Mouse (Mus musculus) neural tube, postnatal 0 days (tissue): ENCODE measurements around the gene Hacd2. TPM values are rescaled to one million over a fixed set of nuclear protein-coding genes. Genes with fewer than 3 reads are reported as not detected.

Experiments used
- polyA plus RNA-seq: library from polyadenylated mRNA; unstranded; fragments of >200 nt; fragmentation: Nextera tagmentation; extraction: Ambion mirVana; gene quantifications from 2 replicates; pipeline ENCODE4 v1.2.1, GENCODE M21; 2015

The Hacd2 gene
- 72.5 and 78.4 TPM in 2 replicates for polyA plus RNA-seq

DNA sequence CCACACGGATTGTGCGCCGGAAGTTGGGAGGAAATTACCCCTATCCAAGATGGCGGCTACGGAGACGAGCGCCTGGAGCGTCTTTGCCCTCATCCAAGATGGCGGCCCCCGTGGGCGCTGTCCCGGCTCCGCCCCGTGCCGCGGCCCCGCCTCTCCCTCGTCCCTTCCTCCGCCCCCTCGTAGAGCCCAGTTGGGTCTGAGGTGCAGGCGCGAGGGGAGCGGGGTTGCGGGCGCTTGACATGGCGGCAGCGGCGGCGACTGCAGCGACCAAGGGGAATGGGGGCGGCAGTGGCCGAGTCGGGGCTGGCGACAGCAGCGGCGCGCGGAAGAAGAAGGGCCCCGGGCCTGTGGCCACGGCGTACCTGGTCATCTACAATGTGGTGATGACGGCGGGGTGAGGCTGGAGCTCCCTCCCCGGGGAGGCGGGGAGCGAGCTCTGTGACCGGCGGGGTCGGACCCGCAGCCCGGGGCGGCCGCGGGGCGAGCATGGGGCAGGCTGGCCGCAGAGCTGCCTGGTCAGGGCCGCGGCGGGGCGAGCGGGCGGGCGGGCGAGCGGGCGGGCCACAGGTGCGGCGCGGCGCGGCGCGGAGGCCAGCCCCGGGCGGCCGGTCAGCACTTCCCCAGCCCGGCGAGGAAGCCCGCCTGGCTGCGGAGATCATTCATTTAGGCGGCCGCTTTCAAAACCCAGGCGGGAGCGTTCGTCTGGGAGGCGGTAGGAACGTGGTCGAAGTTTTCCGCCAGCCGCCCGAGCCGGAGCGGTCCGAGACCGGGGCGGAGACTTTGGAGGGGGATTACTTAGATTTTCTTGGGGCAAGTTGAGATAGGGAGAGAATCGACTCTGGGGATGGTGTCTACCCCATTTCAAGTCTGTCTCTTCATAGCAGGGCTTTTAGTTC lies at the start of gene Hacd2:
Gene Hacd2, plus strand, starts transcription at position 187 of the 896 bp plus-strand sequence.

DNA sequence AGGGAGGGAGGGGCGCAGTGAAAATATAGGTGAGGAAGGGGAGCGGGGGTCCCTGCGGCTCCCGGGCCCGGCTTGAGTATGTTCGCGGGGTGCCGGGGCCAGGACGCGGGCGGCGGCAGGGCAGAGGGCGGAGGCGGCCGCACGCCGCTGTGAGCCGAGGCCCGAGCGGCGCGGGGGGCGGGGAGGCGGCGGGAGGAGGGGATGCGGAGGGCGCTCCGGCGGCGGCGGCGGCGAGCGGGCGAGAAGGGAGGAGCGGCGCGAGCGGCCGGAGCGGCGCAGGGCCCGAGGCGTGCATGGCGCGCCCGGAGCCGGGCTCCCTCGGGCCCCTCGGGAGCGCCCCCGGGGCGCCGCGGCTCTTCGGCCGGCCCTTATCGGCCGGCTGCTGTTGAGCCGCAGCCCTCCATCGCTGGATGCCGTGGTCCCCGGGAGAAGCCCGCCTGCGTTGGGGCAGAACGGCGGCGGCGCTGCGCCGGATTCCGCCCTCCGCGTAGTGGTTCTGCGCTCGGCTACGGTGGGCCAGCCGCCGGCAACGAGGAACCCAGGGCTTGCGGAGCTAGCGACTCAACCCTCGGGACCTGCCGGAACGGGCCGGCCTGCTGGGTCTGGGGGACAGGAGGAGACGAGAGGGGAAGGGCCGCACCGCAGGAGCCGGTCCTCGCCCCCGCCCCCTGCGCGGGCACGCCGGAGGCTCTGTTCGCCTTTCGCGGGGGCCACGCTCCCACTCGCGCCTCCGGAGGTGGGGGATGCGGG lies 132.6 kb downstream of the Hacd2 start, which contains the start of gene Adcy5:
Gene Adcy5, plus strand, starts transcription at position 237 of the 750 bp plus-strand sequence.

Other genes starting within 250 kb of the Hacd2 start
- gene Adcy5, start 132.4 kb downstream of the Hacd2 start, polyA plus RNA-seq, result 7.0 and 8.6 TPM in 2 replicates